Mouse (Mus musculus) heart, embryonic 11.5 days (tissue): ENCODE data around the gene Akap10. TPM values are rescaled to one million over a fixed set of nuclear protein-coding genes. Genes with fewer than 3 reads are reported as not detected.
"Not testable (repeated sequence)": the region's sequence is repeated elsewhere in the genome, so short reads cannot be mapped to it uniquely, and the experiment has no call there.

Experiments
- ATAC-seq: fragments of 200-750 bp; cut with Nextera tagmentation; replicated peaks from 2 replicates; pipeline ENCODE4 v1.8.0; 2017; ENCODE audit warnings: moderate library complexity; ENCODE audit not compliant: insufficient number of reproducible peaks, low FRiP score, low TSS enrichment
- H3K27ac ChIP-seq: fragments of 300-500 bp; sonication (generic); 2 replicates; pipeline ENCODE4 v1.5.1; 2014; ENCODE audit warnings: mild to moderate bottlenecking, low read depth, low read length
- H3K27me3 ChIP-seq: fragments of 300-500 bp; sonication (generic); 2 replicates; pipeline ENCODE4 v1.6.1; 2014; ENCODE audit warnings: mild to moderate bottlenecking, low read length, mixed read lengths; ENCODE audit not compliant: control insufficient read depth, insufficient read depth
- H3K36me3 ChIP-seq: fragments of 300-500 bp; sonication (generic); 2 replicates; pipeline ENCODE4 v1.6.1; 2014; ENCODE audit warnings: mild to moderate bottlenecking, low read length, moderate library complexity, mixed read lengths; ENCODE audit not compliant: control insufficient read depth, insufficient read depth
- H3K4me1 ChIP-seq: fragments of 300-500 bp; sonication (generic); 2 replicates; pipeline ENCODE4 v1.6.1; 2014; ENCODE audit warnings: low read length; ENCODE audit not compliant: control insufficient read depth, insufficient read depth
- H3K4me2 ChIP-seq: fragments of 300-500 bp; sonication (generic); 2 replicates; pipeline ENCODE4 v1.6.1; 2014; ENCODE audit warnings: mild to moderate bottlenecking, moderate library complexity
- H3K4me3 ChIP-seq: fragments of 300-500 bp; sonication (generic); 2 replicates; pipeline ENCODE4 v1.5.1; 2014; ENCODE audit warnings: low read depth, low read length
- H3K9ac ChIP-seq: fragments of 300-500 bp; sonication (generic); 2 replicates; pipeline ENCODE4 v1.6.1; 2014; ENCODE audit warnings: mild to moderate bottlenecking, low read depth, low read length, moderate library complexity
- H3K9me3 ChIP-seq: fragments of 300-500 bp; sonication (generic); replicated peaks from 2 replicates; pipeline ENCODE4 v1.6.1; 2016; ENCODE audit warnings: low read length; ENCODE audit not compliant: control insufficient read depth
- WGBS: fragments of 180-500 bp; shearing (Covaris S2); extraction: QIAGEN DNeasy Blood & Tissue Kit; methylation state at CpG from one replicate; pipeline ENCODE4 v1.1.7; 2014; ENCODE audit not compliant: insufficient replicate concordance; 5-methylcytosine and 5-hydroxymethylcytosine counted together
- polyA plus RNA-seq: library from polyadenylated mRNA; unstranded; fragments of >200 nt; fragmentation: Nextera tagmentation; extraction: Ambion mirVana; gene quantifications from 2 replicates; pipeline ENCODE4 v1.2.1, GENCODE M21; 2014

Akap10 gene
- polyA plus RNA-seq, 1 experiment from 2014 or later, result 17.3 TPM

DNA sequence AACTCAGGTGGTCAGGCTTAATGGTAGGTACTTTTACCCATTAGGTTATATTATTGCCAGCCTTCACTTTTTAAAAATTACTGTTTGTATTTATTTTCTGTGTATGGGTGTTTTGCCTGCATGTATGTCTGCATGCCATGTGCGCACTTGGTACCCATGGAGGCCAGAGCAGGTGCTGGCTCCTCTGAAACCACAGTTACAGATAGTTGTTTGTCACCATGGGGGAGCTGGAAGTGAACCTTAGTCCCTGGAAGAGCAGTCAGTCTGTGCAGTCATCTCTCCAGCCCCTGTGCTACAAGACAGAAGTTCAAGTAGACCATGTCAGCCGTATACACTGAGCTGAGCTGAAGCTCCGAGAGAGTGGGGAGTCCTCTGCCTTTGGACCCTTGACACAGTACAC, 33.1 kb upstream of the Akap10 start:
- Histone ChIP-seq H3K36me3 (no peaks in the 10 kb centered on the region), H3K9me3 (no peaks in the 10 kb centered on the region), H3K27ac (no peak overlapping the region), H3K4me3 (no peak overlapping the region), H3K9ac (no peak overlapping the region), H3K4me1 (no peaks in the 10 kb centered on the region), H3K27me3 (peaks cover 6% of the 10 kb centered on the region), H3K4me2 (no peak overlapping the region)
- WGBS, result 75% methylated on average over 3 of the region's 3 CpGs
- ATAC-seq, result no peak

DNA sequence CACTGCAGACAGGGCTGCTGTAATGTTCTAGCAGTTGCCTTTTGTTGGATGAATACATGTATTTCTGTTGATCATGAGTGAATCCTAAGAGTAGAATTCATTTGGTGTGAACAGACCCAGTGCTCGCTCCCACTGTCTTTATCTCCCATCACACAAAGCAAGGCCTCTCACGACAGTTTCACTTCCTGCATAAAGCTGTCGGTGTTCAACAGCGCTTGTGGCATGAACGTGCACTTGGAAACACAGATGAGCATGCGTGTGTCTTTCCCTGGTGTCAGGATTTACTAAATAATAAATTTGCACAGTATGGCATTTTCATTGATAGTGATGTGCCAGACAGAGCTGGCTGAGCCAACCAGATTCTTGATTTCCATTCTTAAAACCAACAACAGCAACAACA, 32.6 kb upstream of the Akap10 start:
- Histone ChIP-seq H3K27me3 (peaks cover 9% of the 10 kb centered on the region), H3K27ac (no peak overlapping the region), H3K9ac (no peak overlapping the region), H3K4me1 (no peaks in the 10 kb centered on the region), H3K4me3 (no peak overlapping the region), H3K4me2 (no peak overlapping the region), H3K9me3 (no peaks in the 10 kb centered on the region), H3K36me3 (no peaks in the 10 kb centered on the region)
- 64% methylated on average over 6 of the region's 6 CpGs for WGBS
- ATAC-seq, result no peak

DNA sequence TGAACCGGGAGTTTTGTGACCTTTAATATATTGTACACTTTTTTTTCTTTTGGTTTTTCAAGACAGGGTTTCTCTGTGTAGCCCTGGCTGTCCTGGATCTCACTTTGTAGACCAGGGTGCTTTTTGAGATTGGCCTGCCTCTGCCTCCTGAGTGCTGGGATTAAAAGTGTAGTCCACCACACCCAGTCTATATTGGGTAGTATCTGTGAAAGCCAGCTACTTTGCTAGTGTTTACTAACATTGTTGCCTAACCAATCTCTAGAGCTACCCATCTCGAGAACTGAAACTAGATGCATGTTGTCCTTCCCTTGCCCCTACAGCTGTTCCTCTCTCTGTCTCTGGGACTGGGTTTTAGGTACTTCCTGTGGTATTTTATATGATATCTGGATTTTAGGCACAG, 30.0 kb upstream of the Akap10 start:
- ATAC-seq, result no peak
- H3K36me3 ChIP-seq, result no peaks in the 10 kb centered on the region

DNA sequence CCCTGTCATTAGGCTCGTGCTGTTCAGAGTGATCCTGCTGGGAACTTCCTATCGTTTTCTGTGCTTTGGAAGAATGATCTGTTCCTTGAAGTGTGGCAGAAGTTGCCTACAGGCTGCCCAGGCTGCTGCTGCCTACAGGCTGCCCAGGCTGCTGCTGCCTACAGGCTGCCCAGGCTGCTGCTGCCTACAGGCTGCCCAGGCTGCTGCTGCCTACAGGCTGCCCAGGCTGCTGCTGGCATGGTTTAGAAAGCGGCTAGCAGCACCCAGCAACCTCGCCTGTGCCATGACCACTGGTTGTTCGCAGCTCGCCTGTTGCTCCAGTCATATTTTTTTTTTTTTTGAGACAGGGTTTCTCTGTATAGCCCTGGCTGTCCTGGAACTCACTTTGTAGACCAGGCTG, 28.7 kb upstream of the Akap10 start:
- not testable (repeated sequence) for H3K4me2 ChIP-seq, H3K27me3 ChIP-seq, H3K36me3 ChIP-seq, H3K4me1 ChIP-seq, H3K9me3 ChIP-seq, H3K9ac ChIP-seq, H3K4me3 ChIP-seq, H3K27ac ChIP-seq, ATAC-seq
- WGBS, result 56% methylated on average over 6 of the region's 6 CpGs

More for the DNA sequence above, 30.0 kb upstream of the Akap10 start:
- Histone ChIP-seq H3K27ac (no peak overlapping the region), H3K9me3 (no peaks in the 10 kb centered on the region), H3K9ac (no peak overlapping the region), H3K4me3 (no peak overlapping the region), H3K27me3 (peaks cover 10% of the 10 kb centered on the region), H3K4me2 (no peak overlapping the region), H3K4me1 (no peaks in the 10 kb centered on the region)
- WGBS, result 79% methylated on average over 2 of the region's 2 CpGs

DNA sequence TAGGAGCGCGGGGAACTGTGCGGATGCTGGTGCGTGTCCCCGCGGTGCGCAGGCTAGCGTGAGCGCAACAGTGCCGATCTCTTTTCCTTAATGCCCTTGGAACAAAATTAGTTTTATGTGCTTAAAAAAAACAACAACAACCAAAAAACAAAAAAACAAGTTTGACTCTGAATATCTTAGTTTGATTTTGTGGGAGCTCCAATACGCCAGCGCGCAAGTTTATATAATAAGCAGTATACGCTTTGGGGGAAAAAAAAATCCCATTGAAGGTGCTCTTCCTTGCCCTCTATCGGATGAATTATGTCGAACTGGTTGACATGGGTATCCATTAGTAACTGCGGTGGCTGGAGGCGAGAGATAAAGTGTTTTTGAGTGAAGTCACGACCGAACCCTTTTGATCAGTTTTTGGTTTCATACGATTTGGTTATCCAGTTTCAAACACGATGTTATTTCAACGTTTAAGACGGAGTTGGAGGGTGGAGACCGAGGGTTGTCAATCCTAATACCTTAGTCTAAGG, 27.3 kb upstream of the Akap10 start:
- Histone ChIP-seq H3K9ac (peak overlapping the region; percentile 44; the same call in 1 of the 2 replicates), H3K4me3 (peak overlapping the region; percentile 63), H3K27ac (no peak overlapping the region), H3K4me1 (no peaks in the 10 kb centered on the region), H3K9me3 (no peaks in the 10 kb centered on the region), H3K27me3 (peaks cover 10% of the 10 kb centered on the region), H3K36me3 (no peaks in the 10 kb centered on the region), H3K4me2 (peak overlapping the region; percentile 89)
- WGBS, result 6% methylated on average over 25 of the region's 25 CpGs
- no peak for ATAC-seq

DNA sequence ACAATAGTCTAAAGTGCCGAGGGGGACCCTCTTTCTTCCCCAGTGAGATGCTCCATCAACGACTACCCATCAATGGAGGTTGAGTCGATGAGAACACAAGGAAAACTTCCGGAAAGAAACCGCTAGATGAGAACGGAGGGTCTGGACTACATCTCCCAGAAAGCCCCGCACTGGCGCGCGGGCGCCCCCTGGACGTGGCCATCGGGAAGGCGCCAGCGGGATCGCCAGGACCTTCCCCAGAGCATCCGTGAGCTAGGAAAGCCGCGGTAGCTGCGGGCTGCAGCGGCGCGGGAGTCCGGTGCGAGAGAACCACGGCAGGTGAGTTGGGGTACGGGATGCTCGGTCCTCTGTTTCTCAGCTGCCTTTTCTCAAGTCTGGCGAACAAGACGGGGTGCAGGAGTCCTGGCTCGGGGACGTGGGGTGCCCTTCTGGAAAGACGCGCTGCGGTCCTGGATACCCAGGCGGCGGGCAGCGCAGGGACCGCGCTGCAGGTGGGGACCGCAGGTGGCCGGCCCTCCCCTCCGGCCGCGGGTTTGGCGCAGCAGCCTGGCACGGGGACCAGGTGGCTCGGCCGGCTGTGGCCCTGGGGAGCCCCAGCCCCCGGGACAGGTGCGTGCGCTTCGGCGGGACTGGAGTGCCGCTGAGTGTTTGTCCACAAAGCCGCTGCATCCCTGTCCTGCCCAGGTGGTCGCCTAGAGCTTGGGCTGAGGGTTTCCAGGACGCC, 26.7 kb upstream of the Akap10 start, which contains the start of gene Specc1:
Gene Specc1 (plus strand): TSS at position 192 of the 724 bp plus-strand sequence.
- Histone ChIP-seq H3K4me1 (no peaks in the 10 kb centered on the region), H3K36me3 (no peaks in the 10 kb centered on the region), H3K4me2 (peak within 1 kb of the TSS; percentile 89), H3K27ac (no peak within 1 kb of the TSS), H3K9me3 (no peaks in the 10 kb centered on the region), H3K9ac (peak within 1 kb of the TSS; percentile 44), H3K4me3 (peak within 1 kb of the TSS; percentile 63), H3K27me3 (peaks cover 10% of the 10 kb centered on the region)
- ATAC-seq, result peak; percentile 79
- under 1% methylated on average over 57 of the region's 58 CpGs for WGBS

DNA sequence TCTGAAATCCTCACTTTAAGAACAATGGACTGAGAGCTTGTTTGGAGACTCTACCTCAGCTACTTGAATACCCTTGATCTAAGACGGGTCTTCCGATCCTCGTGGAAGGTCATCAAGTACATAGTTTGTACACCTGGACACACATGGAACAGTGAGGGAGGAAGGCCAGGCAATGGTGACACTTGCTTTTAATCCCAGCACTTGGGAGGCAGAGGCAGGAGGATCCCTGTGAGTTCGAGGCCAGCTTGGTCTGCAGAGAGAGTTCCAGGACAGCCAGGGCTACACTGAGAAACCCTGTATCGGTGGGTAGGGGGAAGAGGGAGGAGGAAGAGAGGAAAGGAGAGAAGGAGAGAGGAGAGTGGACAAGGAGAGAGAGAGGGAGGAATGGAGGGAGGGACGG, 25.9 kb upstream of the Akap10 start:
- WGBS, result 74% methylated on average over 6 of the region's 6 CpGs
- Histone ChIP-seq H3K27ac (no peak overlapping the region), H3K27me3 (peaks cover 10% of the 10 kb centered on the region), H3K36me3 (no peaks in the 10 kb centered on the region), H3K9ac (no peak overlapping the region), H3K4me2 (no peak overlapping the region), H3K4me3 (no peak overlapping the region), H3K4me1 (no peaks in the 10 kb centered on the region), H3K9me3 (no peaks in the 10 kb centered on the region)
- ATAC-seq, result no peak

DNA sequence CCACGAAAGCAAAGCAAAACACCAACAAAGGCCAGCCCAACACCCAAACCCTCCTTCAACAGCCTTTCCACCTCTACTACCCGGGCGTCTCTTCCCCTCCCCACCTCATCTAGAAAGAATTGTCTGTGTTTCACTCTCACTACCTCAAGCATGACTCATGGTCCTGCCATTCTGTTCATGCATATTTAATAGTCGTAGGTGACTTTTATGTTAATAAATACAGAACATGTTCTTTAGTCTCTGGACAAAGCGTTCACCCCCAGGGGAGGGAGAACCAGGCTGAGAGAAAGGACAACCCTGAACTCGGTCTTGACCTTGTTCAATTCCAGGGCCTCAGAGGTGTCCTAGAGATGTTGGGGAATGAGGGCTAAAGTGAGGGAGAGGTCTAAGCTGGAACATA, 25.1 kb upstream of the Akap10 start:
- Histone ChIP-seq H3K27ac (no peak overlapping the region), H3K27me3 (peaks cover 10% of the 10 kb centered on the region), H3K9ac (no peak overlapping the region), H3K4me2 (no peak overlapping the region), H3K4me3 (no peak overlapping the region), H3K9me3 (no peaks in the 10 kb centered on the region), H3K4me1 (no peaks in the 10 kb centered on the region), H3K36me3 (no peaks in the 10 kb centered on the region)
- no peak for ATAC-seq
- WGBS, result 76% methylated on average over 6 of the region's 6 CpGs

DNA sequence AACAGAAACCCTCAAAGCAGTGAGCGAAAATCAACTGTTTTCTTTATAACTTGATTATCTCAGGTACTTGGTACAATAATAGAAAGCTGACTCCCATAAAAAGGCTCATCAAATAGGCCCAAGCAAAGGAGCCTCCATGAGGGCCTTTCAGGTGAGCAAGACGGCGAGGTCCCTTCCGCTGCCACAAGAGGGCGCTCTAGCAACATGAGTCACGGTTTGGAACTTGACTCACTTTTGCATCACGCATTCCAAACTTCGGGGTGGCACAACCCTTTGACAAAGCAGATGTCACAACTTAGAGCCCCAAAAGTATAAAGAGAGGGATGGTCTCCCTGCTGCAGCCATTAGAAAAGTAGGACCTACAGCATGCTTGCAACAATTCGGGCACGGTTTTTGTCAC, 20.6 kb upstream of the Akap10 start:
- 20% methylated on average over 10 of the region's 10 CpGs for WGBS
- no peak for ATAC-seq
- no peak overlapping the region for H3K27ac ChIP-seq
- H3K4me2 ChIP-seq, result no peak overlapping the region
- H3K4me3 ChIP-seq, result no peak overlapping the region
- no peaks in the 10 kb centered on the region for H3K36me3 ChIP-seq
- no peaks in the 10 kb centered on the region for H3K9me3 ChIP-seq
- H3K9ac ChIP-seq, result no peak overlapping the region
- no peaks in the 10 kb centered on the region for H3K27me3 ChIP-seq
- no peaks in the 10 kb centered on the region for H3K4me1 ChIP-seq
